In the genomic region with DNA sequence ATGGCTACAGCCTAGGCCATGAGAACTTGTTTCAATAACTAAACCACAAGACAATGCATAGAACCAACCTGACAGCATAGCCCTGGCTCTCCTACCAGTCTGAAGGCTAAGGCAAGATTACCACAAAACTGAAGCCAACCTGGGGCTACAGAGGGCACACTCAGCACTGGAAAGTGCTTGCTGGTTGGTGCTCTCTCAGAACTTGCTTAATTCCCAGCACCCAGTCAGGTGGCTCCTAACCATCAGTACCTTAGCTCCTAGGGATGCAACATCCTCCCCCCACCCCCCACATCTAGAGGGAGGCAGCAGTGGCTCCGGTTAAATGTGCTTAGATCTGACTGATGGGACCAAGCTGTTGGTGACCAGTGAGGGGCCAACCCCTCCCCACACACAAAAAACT, we compare ENCODE assay signal across 25 mouse cellular contexts. TPM values are rescaled to one million over a fixed set of nuclear protein-coding genes. Genes with fewer than 3 reads are reported as not detected.
DNase-seq lines count a peak whose midpoint lies in the region; ATAC-seq and TF ChIP-seq lines count a peak whose summit lies in the region.
"Had no signal": no experiment of that assay in that cellular context is flagged by ENCODE, and none has a peak within 500 bp of the region (broad histone marks: within the 10 kb centered on the region; RNA-seq: fewer than 3 reads in every experiment).

No protein-coding gene starts in this region.

- TF ChIP-seq CTCF in liver, postnatal 0 days (IDR thresholded peaks at IDR 0.05; ENCODE audit: low read depth) = no peak
- no peak for TF ChIP-seq CTCF in E14TG2a.4 (conservative IDR thresholded peaks at IDR 0.05; ENCODE audit: low read length)
- TF ChIP-seq CTCF in embryonic fibroblast, embryonic 13.5 days (IDR thresholded peaks at IDR 0.05; ENCODE audit: borderline replicate concordance, insufficient read depth, low read length) = no peak

- H3K9ac ChIP-seq in liver, embryonic 12.5 days = no peak overlapping the region
- H3K9ac ChIP-seq in liver, postnatal 0 days (replicated peaks) = no peak overlapping the region
- H3K9ac ChIP-seq in ES-E14 (ENCODE audit: insufficient read depth, low read depth, low read length, poor library complexity, severe bottlenecking) = peak overlapping the region; percentile 19; the same call in 1 of the 2 replicates
- no peak overlapping the region for H3K9ac ChIP-seq in midbrain, embryonic 16.5 days (ENCODE audit: low read depth, low read length)
- H3K9ac ChIP-seq: heart, embryonic 13.5 days; hindbrain, embryonic 12.5 days had no signal

- no peaks in the 10 kb centered on the region for H3K9me3 ChIP-seq in liver, embryonic 12.5 days (replicated peaks)
- no peaks in the 10 kb centered on the region for H3K9me3 ChIP-seq in liver, postnatal 0 days (ENCODE audit: low read length)
- H3K9me3 ChIP-seq in E14TG2a.4 (ENCODE audit: low read length) (no peaks in the 10 kb centered on the region), ES-E14 (ENCODE audit: control insufficient read depth, insufficient read depth, low read depth, low read length) (no peaks in the 10 kb centered on the region)
- H3K9me3 ChIP-seq in midbrain, embryonic 16.5 days (replicated peaks; ENCODE audit: control insufficient read depth, low read length, poor library complexity, severe bottlenecking) = no peaks in the 10 kb centered on the region
- H3K9me3 ChIP-seq: forebrain, embryonic 10.5 days; heart, embryonic 13.5 days; hindbrain, embryonic 12.5 days had no signal

- no peak overlapping the region for H3K4me2 ChIP-seq in liver, embryonic 12.5 days
- no peak overlapping the region for H3K4me2 ChIP-seq in liver, postnatal 0 days (ENCODE audit: low read depth, low read length)
- no peak overlapping the region for H3K4me2 ChIP-seq in midbrain, embryonic 16.5 days (ENCODE audit: low read length)
- H3K4me2 ChIP-seq: heart, embryonic 13.5 days; hindbrain, embryonic 12.5 days had no signal

- no peak for TF ChIP-seq EP300 in liver, postnatal 0 days (IDR thresholded peaks at IDR 0.05; ENCODE audit: low read depth)

- peak overlapping the region; percentile 64 for H3K27ac ChIP-seq in liver, embryonic 12.5 days
- H3K27ac ChIP-seq in liver, postnatal 0 days (ENCODE audit: low read depth) = no peak overlapping the region
- no peak overlapping the region; the same call in 1 of the 2 replicates for H3K27ac ChIP-seq in ES-E14 (ENCODE audit: insufficient read depth, low read depth, low read length, poor library complexity, severe bottlenecking)
- no peak overlapping the region for H3K27ac ChIP-seq in embryonic fibroblast, embryonic 13.5 days (ENCODE audit: insufficient read depth, low read length)
- H3K27ac ChIP-seq in midbrain, embryonic 16.5 days (ENCODE audit: low read length) = no peak overlapping the region
- H3K27ac ChIP-seq: forebrain, embryonic 10.5 days; heart, embryonic 13.5 days; hindbrain, embryonic 12.5 days had no signal

- ATAC-seq in liver, embryonic 12.5 days = no peak
- no peak for ATAC-seq in liver, postnatal 0 days
- no peak for ATAC-seq in midbrain, embryonic 16.5 days
- ATAC-seq: activated CD4-positive, CD25-positive, alpha-beta regulatory T cell, adult 4 months; forebrain, embryonic 14.5 days; hindbrain, embryonic 16.5 days; inflammation-experienced regulatory T-cells, adult 6 months had no signal

- H3K4me3 ChIP-seq in liver, embryonic 12.5 days = no peak overlapping the region
- no peak overlapping the region for H3K4me3 ChIP-seq in liver, postnatal 0 days (ENCODE audit: low read depth, low read length)
- peak overlapping the region; percentile 94 for H3K4me3 ChIP-seq in E14TG2a.4 (replicated peaks; ENCODE audit: low read length)
- peak overlapping the region in 1 of 2 experiments; percentile 35; a peak in 2 of 4 replicates for H3K4me3 ChIP-seq in ES-E14 (ENCODE audit: insufficient read depth in 1 of 2, low read depth in 1 of 2, low read length in 2 of 2, poor library complexity in 1 of 2, severe bottlenecking in 1 of 2)
- H3K4me3 ChIP-seq in embryonic fibroblast, embryonic 13.5 days (ENCODE audit: insufficient read depth, low read length) = no peak overlapping the region
- H3K4me3 ChIP-seq in midbrain, embryonic 16.5 days (ENCODE audit: low read depth, low read length) = no peak overlapping the region
- H3K4me3 ChIP-seq: erythroblast, embryonic 14.5 days; forebrain, embryonic 10.5 days; heart, embryonic 13.5 days; hindbrain, embryonic 12.5 days had no signal

- in situ Hi-C loops in ES-E14 (cut with MboI; ENCODE audit: low sequenced_read_pairs in 2 of 2, unreplicated experiment in 2 of 2) = no loop called here

- WGBS in liver, embryonic 12.5 days (ENCODE audit: insufficient replicate concordance) = 59% methylated on average over 1 of the region's 1 CpGs
- 90% methylated on average over 1 of the region's 1 CpGs for WGBS in liver, postnatal 0 days (ENCODE audit: insufficient replicate concordance)
- WGBS in midbrain, embryonic 16.5 days = 89% methylated on average over 1 of the region's 1 CpGs

- peaks cover 38% of the 10 kb centered on the region for H3K4me1 ChIP-seq in liver, embryonic 12.5 days
- H3K4me1 ChIP-seq in liver, postnatal 0 days (ENCODE audit: insufficient read depth) = peaks cover 10% of the 10 kb centered on the region; the same call in 1 of the 2 replicates
- H3K4me1 ChIP-seq in E14TG2a.4 (replicated peaks; ENCODE audit: low read depth, low read length) (peaks cover 73% of the 10 kb centered on the region), ES-E14 (ENCODE audit: control insufficient read depth in 2 of 2, insufficient read depth in 2 of 2, low read length in 2 of 2, poor library complexity in 1 of 2) (peaks cover 0 to 7% of the 10 kb centered on the region in 2 experiments; a peak in 2 of 4 replicates)
- H3K4me1 ChIP-seq in embryonic fibroblast, embryonic 13.5 days (ENCODE audit: control insufficient read depth, insufficient read depth, low read length) = peaks cover 14% of the 10 kb centered on the region
- H3K4me1 ChIP-seq in midbrain, embryonic 16.5 days (ENCODE audit: control insufficient read depth, insufficient read depth, low read length) = peaks cover 12% of the 10 kb centered on the region

- no peak for DNase-seq in liver, postnatal 0 days
- no peak for DNase-seq in ES-E14 (ENCODE audit: low read depth, low spot score)
- DNase-seq in frontal cortex, adult 2 months (ENCODE audit: extremely low spot score in 1 of 2, low spot score in 1 of 2) = no peak
- DNase-seq: adrenal gland, postnatal 25 days; cerebellum, adult 18-20 months; cerebellum, adult 9-11 months; cerebellum, postnatal 36 days; gastrocnemius, postnatal 10 days; heart, adult 18-20 months; heart, postnatal 4 days; kidney, adult 18-20 months had no signal

- H3K36me3 ChIP-seq in liver, embryonic 12.5 days = peaks cover 72% of the 10 kb centered on the region
- H3K36me3 ChIP-seq in liver, postnatal 0 days (replicated peaks; ENCODE audit: insufficient read depth, low read length) = peaks cover 40% of the 10 kb centered on the region
- H3K36me3 ChIP-seq in E14TG2a.4 (ENCODE audit: insufficient read depth, low read length) = peaks cover 80% of the 10 kb centered on the region
- H3K36me3 ChIP-seq in ES-E14 (ENCODE audit: control insufficient read depth, insufficient read depth, low read length, poor library complexity, severe bottlenecking) = peaks cover 58% of the 10 kb centered on the region
- peaks cover 27% of the 10 kb centered on the region for H3K36me3 ChIP-seq in midbrain, embryonic 16.5 days (ENCODE audit: control insufficient read depth, insufficient read depth, low read length)

- no peaks in the 10 kb centered on the region for H3K27me3 ChIP-seq in liver, embryonic 12.5 days (replicated peaks)
- no peaks in the 10 kb centered on the region for H3K27me3 ChIP-seq in liver, postnatal 0 days (ENCODE audit: insufficient read depth, low read length)
- no peaks in the 10 kb centered on the region for H3K27me3 ChIP-seq in E14TG2a.4 (ENCODE audit: insufficient read depth, low read length)
- no peaks in the 10 kb centered on the region for H3K27me3 ChIP-seq in midbrain, embryonic 16.5 days (ENCODE audit: control insufficient read depth, insufficient read depth, low read depth, low read length)
- H3K27me3 ChIP-seq: heart, embryonic 13.5 days; hindbrain, embryonic 12.5 days had no signal

- TF ChIP-seq POLR2A in embryonic fibroblast, embryonic 13.5 days (IDR thresholded peaks at IDR 0.05; ENCODE audit: low read depth, low read length) = 0 out of 2 replicates have a peak, but pooled peaks have one; percentile 13

RNA-seq across cellular contexts. Expression of a gene that starts 4.6 kb away (rescaled TPM):
- 960 and 969 TPM in 2 replicates for polyA plus RNA-seq in liver, embryonic 12.5 days (2016; fragmentation: Nextera tagmentation; extraction: Ambion mirVana)
- 543 and 557 TPM in 2 replicates for polyA plus RNA-seq in liver, postnatal 0 days (2015; fragmentation: Nextera tagmentation; extraction: Ambion mirVana)
- total RNA-seq in ES-E14 (2012; rRNA removed) = 3,133 and 3,400 TPM in 2 replicates
- 1,876 and 2,108 TPM in 2 replicates for polyA plus RNA-seq in embryonic fibroblast, embryonic 13.5 days (2011; ENCODE audit: insufficient read length, low read depth, missing spikeins)
- polyA plus RNA-seq in midbrain, embryonic 16.5 days (2015; fragmentation: Nextera tagmentation; extraction: Ambion mirVana) = 381 and 382 TPM in 2 replicates
- 496 and 568 TPM in 2 replicates for polyA plus RNA-seq in frontal cortex, adult 2 months (2012; rRNA removed)

RNA-seq across cellular contexts. Expression of a gene that starts 17.7 kb away (rescaled TPM):
- polyA plus RNA-seq in liver, embryonic 12.5 days (2016; fragmentation: Nextera tagmentation; extraction: Ambion mirVana) = 2.2 and 2.8 TPM in 2 replicates
- polyA plus RNA-seq in liver, postnatal 0 days (2015; fragmentation: Nextera tagmentation; extraction: Ambion mirVana) = 4.8 TPM in 2 replicates
- 26.7 and 28.3 TPM in 2 replicates for total RNA-seq in ES-E14 (2012; rRNA removed)
- polyA plus RNA-seq in embryonic fibroblast, embryonic 13.5 days (2011; ENCODE audit: insufficient read length, low read depth, missing spikeins) = 10.6 and 15.4 TPM in 2 replicates
- 18.7 TPM in 2 replicates for polyA plus RNA-seq in midbrain, embryonic 16.5 days (2015; fragmentation: Nextera tagmentation; extraction: Ambion mirVana)
- 11.2 and 15.6 TPM in 2 replicates for polyA plus RNA-seq in frontal cortex, adult 2 months (2012; rRNA removed)

RNA-seq across cellular contexts. Expression of a gene that starts 24.8 kb away (rescaled TPM):
- not detected in 2 replicates for polyA plus RNA-seq in liver, embryonic 12.5 days (2016; fragmentation: Nextera tagmentation; extraction: Ambion mirVana)
- polyA plus RNA-seq in liver, postnatal 0 days (2015; fragmentation: Nextera tagmentation; extraction: Ambion mirVana) = 0.33 TPM in 1 of 2 replicates, not detected in the other
- 0.49 and 1.2 TPM in 2 replicates for total RNA-seq in ES-E14 (2012; rRNA removed)
- not detected in 2 replicates for polyA plus RNA-seq in embryonic fibroblast, embryonic 13.5 days (2011; ENCODE audit: insufficient read length, low read depth, missing spikeins)
- polyA plus RNA-seq in midbrain, embryonic 16.5 days (2015; fragmentation: Nextera tagmentation; extraction: Ambion mirVana) = 0.46 and 1.1 TPM in 2 replicates
- polyA plus RNA-seq in frontal cortex, adult 2 months (2012; rRNA removed) = 0.15 and 0.32 TPM in 2 replicates
- total RNA-seq: adrenal gland, adult 18-20 months; adrenal gland, postnatal 25 days; gastrocnemius, postnatal 10 days; heart, postnatal 4 days had no signal
- polyA plus RNA-seq: erythroblast, embryonic 14.5 days; forebrain, embryonic 10.5 days; heart, embryonic 13.5 days; heart, postnatal 0 days; hindbrain, embryonic 12.5 days had no signal

RNA-seq across cellular contexts. Expression of a gene that starts 25.9 kb away (rescaled TPM):
- 6.4 and 7.1 TPM in 2 replicates for polyA plus RNA-seq in liver, embryonic 12.5 days (2016; fragmentation: Nextera tagmentation; extraction: Ambion mirVana)
- polyA plus RNA-seq in liver, postnatal 0 days (2015; fragmentation: Nextera tagmentation; extraction: Ambion mirVana) = 2.3 and 2.5 TPM in 2 replicates
- 51.2 and 87.1 TPM in 2 replicates for total RNA-seq in ES-E14 (2012; rRNA removed)
- polyA plus RNA-seq in embryonic fibroblast, embryonic 13.5 days (2011; ENCODE audit: insufficient read length, low read depth, missing spikeins) = 42.1 and 57.8 TPM in 2 replicates
- 3.9 and 4.0 TPM in 2 replicates for polyA plus RNA-seq in midbrain, embryonic 16.5 days (2015; fragmentation: Nextera tagmentation; extraction: Ambion mirVana)
- polyA plus RNA-seq in frontal cortex, adult 2 months (2012; rRNA removed) = 21.9 and 25.6 TPM in 2 replicates

RNA-seq across cellular contexts. Expression of a gene that starts 31.0 kb away (rescaled TPM):
- polyA plus RNA-seq in liver, embryonic 12.5 days (2016; fragmentation: Nextera tagmentation; extraction: Ambion mirVana) = 45.7 and 47.7 TPM in 2 replicates
- 10.7 and 11.8 TPM in 2 replicates for polyA plus RNA-seq in liver, postnatal 0 days (2015; fragmentation: Nextera tagmentation; extraction: Ambion mirVana)
- 73.1 and 86.0 TPM in 2 replicates for total RNA-seq in ES-E14 (2012; rRNA removed)
- polyA plus RNA-seq in embryonic fibroblast, embryonic 13.5 days (2011; ENCODE audit: insufficient read length, low read depth, missing spikeins) = 25.2 and 33.6 TPM in 2 replicates
- 6.4 and 7.3 TPM in 2 replicates for polyA plus RNA-seq in midbrain, embryonic 16.5 days (2015; fragmentation: Nextera tagmentation; extraction: Ambion mirVana)
- polyA plus RNA-seq in frontal cortex, adult 2 months (2012; rRNA removed) = 0.32 and 0.46 TPM in 2 replicates
